Mouse (Mus musculus): ENCODE measurements around the gene Derl3. TPM values are rescaled to one million over a fixed set of nuclear protein-coding genes. Genes with fewer than 3 reads are reported as not detected.
A peak's percentile ranks its signal among the peaks of the same experiment; 100 is the strongest.

The Derl3 gene
- polyA plus RNA-seq, 1 experiment, result 19.0 TPM

DNA sequence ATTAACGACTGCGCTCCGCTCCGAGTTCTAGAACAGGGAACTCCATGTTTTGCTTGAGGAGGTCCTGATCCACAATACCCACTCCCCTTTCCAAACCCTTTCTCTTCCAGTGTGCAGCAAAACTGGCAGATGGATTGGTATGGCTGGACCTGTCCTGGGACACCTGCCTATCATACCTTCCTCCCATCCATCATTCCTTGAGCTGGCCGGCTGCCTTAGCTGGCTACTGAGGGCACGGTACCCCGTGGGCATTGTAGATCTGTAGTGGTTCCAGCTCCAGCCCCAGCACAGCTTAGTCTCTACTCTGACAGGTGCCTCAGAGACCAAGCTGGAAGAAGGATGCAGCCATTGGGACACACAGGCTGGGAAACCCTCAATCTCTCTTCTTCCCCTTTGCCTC lies 38.1 kb downstream of the Derl3 start:
- H3K4me3 ChIP-seq (ENCODE audit: control insufficient read depth, insufficient read depth, low read length), result no peak overlapping the region
- H3K36me3 ChIP-seq (ENCODE audit: control insufficient read depth, insufficient read depth, low read length), result no peaks in the 10 kb centered on the region
- WGBS, result 59% methylated on average over 7 of the region's 7 CpGs
- H3K4me1 ChIP-seq (replicated peaks; ENCODE audit: control insufficient read depth, insufficient read depth, low read length), result peaks cover 18% of the 10 kb centered on the region
- no peak for DNase-seq
- no peak overlapping the region for H3K27ac ChIP-seq (ENCODE audit: control insufficient read depth, insufficient read depth, low read length)
- TF ChIP-seq POLR2A (IDR thresholded peaks at IDR 0.05; ENCODE audit: control insufficient read depth, extremely low read depth, insufficient read depth, low read length, poor library complexity) (no peak), CTCF (IDR thresholded peaks at IDR 0.05; ENCODE audit: borderline replicate concordance, control insufficient read depth, extremely low read depth, insufficient read depth, low read length, poor library complexity) (no peak)
- H3K27me3 ChIP-seq (ENCODE audit: control insufficient read depth, insufficient read depth, low read length), result peaks cover 4% of the 10 kb centered on the region; the same call in 1 of the 2 replicates

GRCm38 (mm10) chr10:75932081-75932678 lies 39.0 kb downstream of the Derl3 start:
- TF ChIP-seq POLR2A (IDR thresholded peaks at IDR 0.05; ENCODE audit: control insufficient read depth, extremely low read depth, insufficient read depth, low read length, poor library complexity) (no peak), CTCF (IDR thresholded peaks at IDR 0.05; ENCODE audit: borderline replicate concordance, control insufficient read depth, extremely low read depth, insufficient read depth, low read length, poor library complexity) (no peak)
- peak overlapping the region; percentile 46 for H3K4me3 ChIP-seq (ENCODE audit: control insufficient read depth, insufficient read depth, low read length)
- H3K4me1 ChIP-seq (replicated peaks; ENCODE audit: control insufficient read depth, insufficient read depth, low read length), result peaks cover 17% of the 10 kb centered on the region
- H3K27me3 ChIP-seq (ENCODE audit: control insufficient read depth, insufficient read depth, low read length), result peaks cover 4% of the 10 kb centered on the region; the same call in 1 of the 2 replicates
- 3% methylated on average over 44 of the region's 44 CpGs for WGBS
- H3K27ac ChIP-seq (ENCODE audit: control insufficient read depth, insufficient read depth, low read length), result no peak overlapping the region
- peak; percentile 34 for DNase-seq
- H3K36me3 ChIP-seq (ENCODE audit: control insufficient read depth, insufficient read depth, low read length), result no peaks in the 10 kb centered on the region

- peaks cover 17% of the 10 kb centered on the region for H3K4me1 ChIP-seq (replicated peaks; ENCODE audit: control insufficient read depth, insufficient read depth, low read length)
- H3K36me3 ChIP-seq (ENCODE audit: control insufficient read depth, insufficient read depth, low read length), result no peaks in the 10 kb centered on the region
- DNase-seq, result no peak
- peaks cover 4% of the 10 kb centered on the region; the same call in 1 of the 2 replicates for H3K27me3 ChIP-seq (ENCODE audit: control insufficient read depth, insufficient read depth, low read length)
- H3K27ac ChIP-seq (ENCODE audit: control insufficient read depth, insufficient read depth, low read length), result no peak within 1 kb of the TSS
- WGBS, result 88% methylated on average over 6 of the region's 6 CpGs
- peak within 1 kb of the TSS; percentile 46 for H3K4me3 ChIP-seq (ENCODE audit: control insufficient read depth, insufficient read depth, low read length)
- TF ChIP-seq POLR2A (IDR thresholded peaks at IDR 0.05; ENCODE audit: control insufficient read depth, extremely low read depth, insufficient read depth, low read length, poor library complexity) (no peak), CTCF (IDR thresholded peaks at IDR 0.05; ENCODE audit: borderline replicate concordance, control insufficient read depth, extremely low read depth, insufficient read depth, low read length, poor library complexity) (no peak)
Measured at GRCm38 (mm10) chr10:75932891-75933290, 39.7 kb downstream of the Derl3 start, which contains the start of gene Chchd10. Chchd10 (plus strand) TSS chr10:75933130.

DNA sequence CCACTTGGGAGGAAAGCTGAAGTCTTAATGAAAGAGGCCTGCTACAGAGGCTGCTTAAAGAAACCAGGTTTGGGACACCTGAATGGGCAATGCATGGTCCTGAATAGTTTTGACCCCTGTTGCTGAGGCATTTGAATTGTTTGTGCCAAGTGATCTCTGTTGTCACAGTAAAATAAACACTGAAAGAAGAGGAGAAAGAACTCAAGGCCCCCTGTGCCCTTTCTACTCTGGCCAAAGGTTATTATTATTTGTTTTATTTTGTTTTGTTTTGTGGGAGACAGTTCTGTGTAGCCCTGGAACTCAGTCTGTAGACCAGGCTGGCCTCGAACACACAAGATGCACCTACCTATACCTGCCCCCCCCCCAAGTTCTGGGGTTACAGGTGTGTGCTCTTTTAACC lies 41.8 kb downstream of the Derl3 start:
- Histone ChIP-seq H3K4me1 (replicated peaks; ENCODE audit: control insufficient read depth, insufficient read depth, low read length) (peaks cover 17% of the 10 kb centered on the region), H3K4me3 (ENCODE audit: control insufficient read depth, insufficient read depth, low read length) (no peak overlapping the region), H3K27me3 (ENCODE audit: control insufficient read depth, insufficient read depth, low read length) (peaks cover 4% of the 10 kb centered on the region; the same call in 1 of the 2 replicates), H3K27ac (ENCODE audit: control insufficient read depth, insufficient read depth, low read length) (no peak overlapping the region), H3K36me3 (ENCODE audit: control insufficient read depth, insufficient read depth, low read length) (no peaks in the 10 kb centered on the region)
- 74% methylated on average over 1 of the region's 1 CpGs for WGBS
- no peak for DNase-seq
- TF ChIP-seq CTCF (IDR thresholded peaks at IDR 0.05; ENCODE audit: borderline replicate concordance, control insufficient read depth, extremely low read depth, insufficient read depth, low read length, poor library complexity) (no peak), POLR2A (IDR thresholded peaks at IDR 0.05; ENCODE audit: control insufficient read depth, extremely low read depth, insufficient read depth, low read length, poor library complexity) (no peak)

DNA sequence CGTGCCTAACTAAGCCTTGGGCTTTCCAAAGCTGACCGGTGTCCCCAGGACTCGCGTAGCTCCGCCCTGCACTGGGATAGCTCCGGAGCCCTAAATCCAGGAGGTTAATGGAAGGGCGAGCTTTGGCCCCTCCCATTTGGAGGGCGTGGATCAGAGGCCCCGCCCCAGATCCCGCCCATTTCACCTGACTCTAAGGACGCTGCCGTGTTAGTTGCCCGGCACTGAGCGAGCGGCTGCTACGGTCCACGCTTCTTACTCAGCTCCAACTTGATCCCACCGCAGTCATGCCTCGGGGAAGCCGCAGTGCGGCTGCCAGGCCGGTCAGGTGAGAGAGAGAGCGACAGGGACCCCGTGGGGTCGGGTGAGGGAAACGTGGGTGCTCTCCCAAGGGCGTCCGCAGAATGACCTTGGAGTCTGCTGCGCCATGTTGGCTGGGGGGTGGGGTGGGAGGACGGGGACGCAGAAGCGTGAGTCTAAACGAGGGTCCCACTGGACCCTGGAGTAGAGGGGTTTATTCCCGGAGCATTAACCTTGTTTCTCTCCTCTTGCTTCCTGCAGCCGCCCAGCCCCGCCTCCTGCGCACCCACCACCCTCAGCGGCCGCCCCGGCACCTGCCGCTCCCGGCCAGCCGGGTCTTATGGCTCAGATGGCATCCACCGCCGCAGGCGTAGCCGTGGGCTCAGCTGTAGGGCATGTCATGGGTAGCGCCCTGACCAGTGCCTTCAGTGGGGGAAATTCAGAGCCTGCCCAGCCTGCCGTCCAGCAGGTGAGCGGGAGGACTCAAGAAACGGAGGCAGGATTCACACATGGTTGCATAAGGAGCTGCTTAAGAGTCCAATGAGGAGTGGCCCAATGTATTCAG lies 42.7 kb downstream of the Derl3 start, which contains the start of gene Mmp11:
TSS of gene Mmp11 (minus strand) at position 817 of the 862 bp plus-strand sequence.
- TF ChIP-seq CTCF (IDR thresholded peaks at IDR 0.05; ENCODE audit: borderline replicate concordance, control insufficient read depth, extremely low read depth, insufficient read depth, low read length, poor library complexity) (no peak), POLR2A (IDR thresholded peaks at IDR 0.05; ENCODE audit: control insufficient read depth, extremely low read depth, insufficient read depth, low read length, poor library complexity) (no peak)
- peak within 1 kb of the TSS; percentile 75 for H3K4me3 ChIP-seq (ENCODE audit: control insufficient read depth, insufficient read depth, low read length)
- H3K4me1 ChIP-seq (replicated peaks; ENCODE audit: control insufficient read depth, insufficient read depth, low read length), result peaks cover 17% of the 10 kb centered on the region
- H3K27me3 ChIP-seq (ENCODE audit: control insufficient read depth, insufficient read depth, low read length), result peaks cover 2% of the 10 kb centered on the region; the same call in 1 of the 2 replicates
- no peaks in the 10 kb centered on the region for H3K36me3 ChIP-seq (ENCODE audit: control insufficient read depth, insufficient read depth, low read length)
- WGBS, result 6% methylated on average over 50 of the region's 51 CpGs
- DNase-seq, result peak; percentile 56
- H3K27ac ChIP-seq (ENCODE audit: control insufficient read depth, insufficient read depth, low read length), result no peak within 1 kb of the TSS

DNA sequence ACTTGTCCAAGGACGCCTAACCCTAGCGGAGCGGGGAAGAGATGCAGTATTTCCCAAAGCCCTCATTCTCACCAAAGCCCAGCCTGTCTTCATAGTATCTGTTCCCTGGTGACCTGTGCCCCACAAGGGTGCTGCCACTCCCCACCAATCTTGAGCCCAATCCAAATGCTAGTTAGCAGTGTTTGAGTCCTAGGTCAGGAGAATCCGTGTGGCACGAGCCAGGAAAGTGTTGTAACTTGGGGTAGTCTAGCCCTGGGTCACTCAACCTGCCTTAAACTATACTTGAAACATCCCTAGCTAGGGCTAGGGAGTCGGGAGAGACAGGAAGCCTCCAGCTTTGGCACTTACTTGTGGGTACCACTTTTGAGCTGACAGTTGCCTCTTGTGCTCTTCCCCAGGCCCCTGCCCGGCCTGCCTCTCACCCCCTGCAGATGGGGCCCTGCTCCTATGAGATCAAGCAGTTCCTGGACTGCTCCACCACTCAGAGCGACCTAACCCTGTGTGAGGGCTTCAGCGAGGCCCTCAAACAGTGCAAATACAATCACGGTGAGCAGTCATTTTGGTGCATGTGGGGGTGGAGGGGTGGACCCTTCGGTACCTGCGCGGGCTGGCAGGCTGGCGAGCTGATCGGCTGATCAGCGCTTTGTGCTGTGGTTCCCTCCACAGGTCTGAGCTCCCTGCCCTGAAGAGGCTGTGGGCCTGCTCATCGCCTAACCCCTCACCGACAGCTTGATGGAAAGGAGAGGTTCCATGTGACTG lies 43.9 kb downstream of the Derl3 start:
- TF ChIP-seq POLR2A (IDR thresholded peaks at IDR 0.05; ENCODE audit: control insufficient read depth, extremely low read depth, insufficient read depth, low read length, poor library complexity) (no peak), CTCF (IDR thresholded peaks at IDR 0.05; ENCODE audit: borderline replicate concordance, control insufficient read depth, extremely low read depth, insufficient read depth, low read length, poor library complexity) (no peak)
- Histone ChIP-seq H3K36me3 (ENCODE audit: control insufficient read depth, insufficient read depth, low read length) (no peaks in the 10 kb centered on the region), H3K4me1 (replicated peaks; ENCODE audit: control insufficient read depth, insufficient read depth, low read length) (peaks cover 13% of the 10 kb centered on the region), H3K27me3 (ENCODE audit: control insufficient read depth, insufficient read depth, low read length) (no peaks in the 10 kb centered on the region; the same call in 1 of the 2 replicates), H3K4me3 (ENCODE audit: control insufficient read depth, insufficient read depth, low read length) (no peak overlapping the region), H3K27ac (ENCODE audit: control insufficient read depth, insufficient read depth, low read length) (no peak overlapping the region)
- WGBS, result 93% methylated on average over 18 of the region's 18 CpGs
- DNase-seq, result no peak

All from thymus, adult 2 months (tissue).